Mouse (Mus musculus): ENCODE data around the gene Ppie.

GRCm38 (mm10) chr4:123080791-123081190 is 59.0 kb downstream of the Ppie start:
- TF ChIP-seq EP300 (optimal IDR thresholded peaks at IDR 0.05) (no peak), CTCF (IDR thresholded peaks at IDR 0.05; ENCODE audit: low read depth) (no peak)
